Mouse (Mus musculus) spleen, adult 2 months (tissue): ENCODE data around the gene Polrmt. TPM values are rescaled to one million over a fixed set of nuclear protein-coding genes. Genes with fewer than 3 reads are reported as not detected.

Source experiments
- DNase-seq, 2 experiments: peaks; one replicate each; pipeline versions ENCODE4 v3.0.0 to v3.0.0-alpha.2; 2012 to 2021; ENCODE audit warnings: low spot score in 2 of 2, low read depth in 1 of 2
- H3K27ac ChIP-seq: fragments of 200-500 bp; 2 replicates; pipeline ENCODE4 v1.5.1; 2012; ENCODE audit warnings: low read length, inconsistent platforms; ENCODE audit not compliant: insufficient read depth
- H3K27me3 ChIP-seq: fragments of 200-500 bp; 2 replicates; pipeline ENCODE4 v1.6.1; 2012; ENCODE audit warnings: mild to moderate bottlenecking, moderate library complexity, low read length, inconsistent platforms; ENCODE audit not compliant: control insufficient read depth, insufficient read depth
- H3K36me3 ChIP-seq: fragments of 200-500 bp; 2 replicates; pipeline ENCODE4 v1.6.1; 2012; ENCODE audit warnings: mild to moderate bottlenecking, low read length, inconsistent platforms; ENCODE audit not compliant: control insufficient read depth, insufficient read depth
- H3K4me1 ChIP-seq: fragments of 200-500 bp; 2 replicates; pipeline ENCODE4 v1.6.1; 2011; ENCODE audit warnings: inconsistent platforms; ENCODE audit not compliant: control insufficient read depth, insufficient read depth, insufficient read length
- H3K4me3 ChIP-seq: fragments of 200-500 bp; 2 replicates; pipeline ENCODE4 v1.5.1; 2011; ENCODE audit warnings: mild to moderate bottlenecking, inconsistent platforms; ENCODE audit not compliant: insufficient read depth, insufficient read length; ENCODE audit errors: extremely low read depth
- CTCF ChIP-seq: fragments of 200-500 bp; IDR thresholded peaks from 2 replicates; pipeline ENCODE4 v1.5.1; 2011; ENCODE audit warnings: mild to moderate bottlenecking, inconsistent platforms; ENCODE audit not compliant: insufficient read depth, insufficient read length, insufficient replicate concordance; ENCODE audit errors: extremely low read depth
- POLR2A ChIP-seq: fragments of 200-500 bp; IDR thresholded peaks from 2 replicates; pipeline ENCODE4 v1.6.1; 2011; ENCODE audit warnings: low read depth, low read length, inconsistent platforms
- WGBS: fragments of 180-500 bp; shearing (Covaris S2); methylation state at CpG from one replicate; pipeline ENCODE4 v1.1.7; 2018; 5-methylcytosine and 5-hydroxymethylcytosine counted together
- polyA plus RNA-seq: library from polyadenylated mRNA; depleted of rRNA; stranded (reverse); fragments of >200 nt; gene quantifications from 2 replicates; pipeline ENCODE4 v1.2.3, GENCODE M21; 2012

The Polrmt gene
- polyA plus RNA-seq, 1 experiment = 62.5 TPM

GRCm38 (mm10) chr10:79781139-79781538 is 34.8 kb upstream of the Polrmt start:
- H3K4me1 ChIP-seq = peaks cover 10% of the 10 kb centered on the region
- no peak overlapping the region for H3K27ac ChIP-seq
- TF ChIP-seq POLR2A (no peak), CTCF (no peak)
- 32% methylated on average over 21 of the region's 21 CpGs for WGBS
- peak overlapping the region; percentile 64; the same call in 1 of the 2 replicates for H3K4me3 ChIP-seq
- no peak for DNase-seq
- H3K36me3 ChIP-seq = no peaks in the 10 kb centered on the region
- H3K27me3 ChIP-seq = peaks cover 5% of the 10 kb centered on the region

GRCm38 (mm10) chr10:79780664-79781015 is 34.3 kb upstream of the Polrmt start:
- Histone ChIP-seq H3K4me1 (peaks cover 10% of the 10 kb centered on the region), H3K36me3 (no peaks in the 10 kb centered on the region), H3K27ac (peak overlapping the region; percentile 69), H3K4me3 (peak overlapping the region; percentile 64), H3K27me3 (peaks cover 5% of the 10 kb centered on the region)
- DNase-seq = peak in 1 of 2 experiments; percentile 73
- under 1% methylated on average over 13 of the region's 13 CpGs for WGBS
- TF ChIP-seq POLR2A = no peak
- no peak for TF ChIP-seq CTCF

- Histone ChIP-seq H3K4me3 (peak overlapping the region; percentile 64), H3K27me3 (peaks cover 5% of the 10 kb centered on the region), H3K36me3 (no peaks in the 10 kb centered on the region), H3K27ac (peak overlapping the region; percentile 69), H3K4me1 (peaks cover 10% of the 10 kb centered on the region)
- TF ChIP-seq CTCF = peak; percentile 89
- TF ChIP-seq POLR2A = no peak
- DNase-seq = peak; percentile 95 to 96
- 2% methylated on average over 55 of the region's 55 CpGs for WGBS
Measured at GRCm38 (mm10) chr10:79779784-79780663, 33.6 kb upstream of the Polrmt start.

GRCm38 (mm10) chr10:79779193-79779592 is 32.8 kb upstream of the Polrmt start:
- Histone ChIP-seq H3K27ac (no peak overlapping the region), H3K27me3 (peaks cover 5% of the 10 kb centered on the region), H3K4me3 (no peak overlapping the region), H3K4me1 (peaks cover 10% of the 10 kb centered on the region), H3K36me3 (no peaks in the 10 kb centered on the region)
- WGBS = 68% methylated on average over 2 of the region's 2 CpGs
- no peak for DNase-seq
- TF ChIP-seq POLR2A (no peak), CTCF (no peak)

- no peak for TF ChIP-seq CTCF
- no peak for TF ChIP-seq POLR2A
- H3K4me3 ChIP-seq = no peak overlapping the region
- H3K4me1 ChIP-seq = peaks cover 10% of the 10 kb centered on the region
- 26% methylated on average over 15 of the region's 15 CpGs for WGBS
- H3K27me3 ChIP-seq = peaks cover 5% of the 10 kb centered on the region
- H3K27ac ChIP-seq = no peak overlapping the region
- DNase-seq = no peak
- H3K36me3 ChIP-seq = no peaks in the 10 kb centered on the region
Measured at GRCm38 (mm10) chr10:79778006-79778405, 31.6 kb upstream of the Polrmt start.

- Histone ChIP-seq H3K36me3 (no peaks in the 10 kb centered on the region), H3K27me3 (peaks cover 5% of the 10 kb centered on the region), H3K4me3 (peak within 1 kb of the TSS; percentile 23; the same call in 1 of the 2 replicates), H3K4me1 (peaks cover 10% of the 10 kb centered on the region), H3K27ac (no peak within 1 kb of the TSS)
- DNase-seq = no peak
- 8% methylated on average over 39 of the region's 39 CpGs for WGBS
- no peak for TF ChIP-seq CTCF
Measured at GRCm38 (mm10) chr10:79777103-79777531, 30.7 kb upstream of the Polrmt start, which contains the start of gene Fstl3. Fstl3 (plus strand) TSS chr10:79777272.
